ENCODE assay signal across 31 mouse cellular contexts in genomic region chr8:26364637-26365036, GRCm38 (mm10).
DNase-seq lines count a peak whose midpoint lies in the region; ATAC-seq and TF ChIP-seq lines count a peak whose summit lies in the region.
"Had no signal": no experiment of that assay in that cellular context is flagged by ENCODE, and none has a peak within 500 bp of the region (broad histone marks: within the 10 kb centered on the region; RNA-seq: fewer than 3 reads in every experiment).

No protein-coding gene starts in this region.

- no peaks in the 10 kb centered on the region for H3K36me3 ChIP-seq in hindbrain, postnatal 0 days (ENCODE audit: insufficient read depth, low read length)
- no peaks in the 10 kb centered on the region for H3K36me3 ChIP-seq in hindbrain, embryonic 14.5 days (replicated peaks; ENCODE audit: control insufficient read depth, insufficient read depth)
- H3K36me3 ChIP-seq in limb, embryonic 10.5 days, result no peaks in the 10 kb centered on the region
- H3K36me3 ChIP-seq: embryonic facial prominence, embryonic 10.5 days; embryonic facial prominence, embryonic 15.5 days; forebrain, embryonic 12.5 days; hindbrain, embryonic 13.5 days; limb, embryonic 12.5 days; lung, embryonic 15.5 days had no signal

- H3K9me3 ChIP-seq in hindbrain, postnatal 0 days (ENCODE audit: low read length), result no peaks in the 10 kb centered on the region
- no peaks in the 10 kb centered on the region for H3K9me3 ChIP-seq in hindbrain, embryonic 14.5 days (ENCODE audit: control insufficient read depth, low read length)
- H3K9me3 ChIP-seq in limb, embryonic 10.5 days (replicated peaks), result no peaks in the 10 kb centered on the region
- H3K9me3 ChIP-seq: embryonic facial prominence, embryonic 10.5 days; embryonic facial prominence, embryonic 15.5 days; forebrain, embryonic 12.5 days; hindbrain, embryonic 13.5 days; limb, embryonic 12.5 days; lung, embryonic 15.5 days had no signal

- no peak for ATAC-seq in hindbrain, postnatal 0 days
- no peak for ATAC-seq in hindbrain, embryonic 14.5 days (ENCODE audit: low FRiP score)
- ATAC-seq: CD4-positive, CD25-positive, alpha-beta regulatory T cell, adult 4 months; forebrain, postnatal 0 days; inflammation-experienced regulatory T-cells, adult 6 months; midbrain, embryonic 16.5 days had no signal

- H3K4me3 ChIP-seq in hindbrain, postnatal 0 days (ENCODE audit: low read length), result no peak overlapping the region
- no peak overlapping the region for H3K4me3 ChIP-seq in hindbrain, embryonic 14.5 days (replicated peaks; ENCODE audit: low read length)
- no peak overlapping the region for H3K4me3 ChIP-seq in limb, embryonic 10.5 days
- H3K4me3 ChIP-seq: embryonic facial prominence, embryonic 10.5 days; embryonic facial prominence, embryonic 15.5 days; forebrain, embryonic 12.5 days; hindbrain, embryonic 13.5 days; limb, embryonic 12.5 days; lung, embryonic 15.5 days had no signal

- no peak overlapping the region for H3K9ac ChIP-seq in hindbrain, postnatal 0 days (replicated peaks; ENCODE audit: low read length)
- H3K9ac ChIP-seq in hindbrain, embryonic 14.5 days, result no peak overlapping the region
- H3K9ac ChIP-seq: embryonic facial prominence, embryonic 15.5 days; forebrain, embryonic 12.5 days; forebrain, postnatal 0 days; hindbrain, embryonic 13.5 days; limb, embryonic 12.5 days; lung, embryonic 15.5 days had no signal

- H3K27me3 ChIP-seq in hindbrain, postnatal 0 days (ENCODE audit: insufficient read depth, low read length), result no peaks in the 10 kb centered on the region
- H3K27me3 ChIP-seq in hindbrain, embryonic 14.5 days (ENCODE audit: control insufficient read depth, insufficient read depth, low read length), result no peaks in the 10 kb centered on the region
- H3K27me3 ChIP-seq in limb, embryonic 10.5 days (ENCODE audit: low read depth, poor library complexity, severe bottlenecking), result no peaks in the 10 kb centered on the region
- H3K27me3 ChIP-seq: embryonic facial prominence, embryonic 15.5 days; hindbrain, embryonic 13.5 days; lung, embryonic 15.5 days had no signal

- no peaks in the 10 kb centered on the region for H3K4me1 ChIP-seq in hindbrain, postnatal 0 days (ENCODE audit: insufficient read depth, low read length)
- no peaks in the 10 kb centered on the region for H3K4me1 ChIP-seq in hindbrain, embryonic 14.5 days (replicated peaks; ENCODE audit: control insufficient read depth, insufficient read depth, low read length)
- peaks cover 24% of the 10 kb centered on the region for H3K4me1 ChIP-seq in limb, embryonic 10.5 days
- H3K4me1 ChIP-seq: embryonic facial prominence, embryonic 15.5 days; forebrain, embryonic 12.5 days; hindbrain, embryonic 13.5 days had no signal

- 64% methylated on average over 4 of the region's 4 CpGs for WGBS in hindbrain, postnatal 0 days
- 69% methylated on average over 4 of the region's 4 CpGs for WGBS in hindbrain, embryonic 14.5 days
- WGBS in limb, embryonic 10.5 days, result 38% methylated on average over 4 of the region's 4 CpGs

- DNase-seq in hindbrain, postnatal 0 days (ENCODE audit: low spot score), result peak; percentile 37
- DNase-seq in hindbrain, embryonic 14.5 days (ENCODE audit: low spot score), result no peak
- DNase-seq in retina, embryonic 14.5 days (ENCODE audit: low spot score), result peak; percentile 49
- no peak for DNase-seq in retina, postnatal 1 day
- DNase-seq in limb, embryonic 10.5 days (ENCODE audit: low spot score), result peak; percentile 30
- DNase-seq in c-Kit-positive CD71-positive TER-119-positive erythroid progenitor cells, embryonic 14.5 days (ENCODE audit: low spot score), result no peak
- no peak for DNase-seq in adrenal gland, postnatal 36 days
- DNase-seq: adrenal gland, adult 2 months; cerebellum, adult 8-10 months; cerebellum, postnatal 25 days; forebrain, postnatal 0 days; gastrocnemius, postnatal 10 days; heart, postnatal 4 days; kidney, adult 8-10 months; kidney, postnatal 4 days; layer of hippocampus, postnatal 36 days; right cerebral cortex, postnatal 4 days; thymus, adult 2 months; thymus, postnatal 36 days had no signal

- no peak for TF ChIP-seq CTCF in hindbrain, postnatal 0 days (IDR thresholded peaks at IDR 0.05; ENCODE audit: low read depth)

- H3K27ac ChIP-seq in hindbrain, postnatal 0 days, result no peak overlapping the region
- no peak overlapping the region for H3K27ac ChIP-seq in hindbrain, embryonic 14.5 days
- H3K27ac ChIP-seq in limb, embryonic 10.5 days, result no peak overlapping the region
- H3K27ac ChIP-seq: embryonic facial prominence, embryonic 10.5 days; embryonic facial prominence, embryonic 15.5 days; forebrain, embryonic 12.5 days; hindbrain, embryonic 13.5 days; limb, embryonic 12.5 days; lung, embryonic 15.5 days; stomach, postnatal 0 days had no signal

- H3K4me2 ChIP-seq in hindbrain, postnatal 0 days (ENCODE audit: low read depth, low read length), result no peak overlapping the region
- no peak overlapping the region for H3K4me2 ChIP-seq in hindbrain, embryonic 14.5 days (replicated peaks)
- H3K4me2 ChIP-seq: embryonic facial prominence, embryonic 15.5 days; forebrain, embryonic 12.5 days; hindbrain, embryonic 13.5 days; limb, embryonic 12.5 days; liver, embryonic 11.5 days; lung, embryonic 15.5 days; midbrain, embryonic 11.5 days had no signal

Comparison
In these comparisons a context has a peak if more than half of its experiments do, and no peak if none do; other contexts are left out.
1. DNase-seq: peak in hindbrain, postnatal 0 days (single experiment), retina, embryonic 14.5 days (single experiment) and limb, embryonic 10.5 days (single experiment); none in hindbrain, embryonic 14.5 days (single experiment), retina, postnatal 1 day (single experiment), c-Kit-positive CD71-positive TER-119-positive erythroid progenitor cells, embryonic 14.5 days (single experiment) and adrenal gland, postnatal 36 days (0 of 2).